Mouse (Mus musculus): ENCODE measurements around the gene Srsf6. TPM values are rescaled to one million over a fixed set of nuclear protein-coding genes. Genes with fewer than 3 reads are reported as not detected.
A peak's percentile ranks its signal among the peaks of the same experiment; 100 is the strongest.

Srsf6 gene
- polyA plus RNA-seq, 2 experiments from 2014 or later, result 39.6 to 43.9 TPM

GRCm38 (mm10) chr2:162934421-162934820 is 3.1 kb downstream of the Srsf6 start:
- no peak for ATAC-seq

GRCm38 (mm10) chr2:162935700-162936099 is 4.4 kb downstream of the Srsf6 start:
- no peak for ATAC-seq

- ATAC-seq, result no peak
These were observed 8.2 kb downstream of the Srsf6 start for GRCm38 (mm10) chr2:162939562-162939961.

- no peak for ATAC-seq
These were observed 12.0 kb downstream of the Srsf6 start, which contains the start of gene L3mbtl1 for GRCm38 (mm10) chr2:162943148-162943846. Gene L3mbtl1, plus strand, starts transcription at chr2:162943472.

GRCm38 (mm10) chr2:162943931-162944330 is 12.6 kb downstream of the Srsf6 start:
- ATAC-seq, result peak; percentile 68

- ATAC-seq, result no peak
These were observed 15.6 kb downstream of the Srsf6 start for GRCm38 (mm10) chr2:162946964-162947363.

GRCm38 (mm10) chr2:162947736-162948135 is 16.4 kb downstream of the Srsf6 start:
- no peak for ATAC-seq

- no peak for ATAC-seq
These were observed 16.9 kb downstream of the Srsf6 start for GRCm38 (mm10) chr2:162948221-162948620.

GRCm38 (mm10) chr2:162950776-162951175 is 19.4 kb downstream of the Srsf6 start:
- no peak for ATAC-seq

GRCm38 (mm10) chr2:162956843-162957242 is 25.5 kb downstream of the Srsf6 start:
- no peak for ATAC-seq

GRCm38 (mm10) chr2:162961321-162961720 is 30.0 kb downstream of the Srsf6 start:
- ATAC-seq, result no peak

GRCm38 (mm10) chr2:162966734-162967133 is 35.4 kb downstream of the Srsf6 start:
- ATAC-seq, result no peak

- ATAC-seq, result peak; percentile 28
These were observed 37.0 kb downstream of the Srsf6 start for GRCm38 (mm10) chr2:162968357-162968756.

GRCm38 (mm10) chr2:162969101-162969500 is 37.8 kb downstream of the Srsf6 start:
- no peak for ATAC-seq

GRCm38 (mm10) chr2:162970896-162971295 is 39.6 kb downstream of the Srsf6 start:
- no peak for ATAC-seq

GRCm38 (mm10) chr2:162972752-162973151 is 41.4 kb downstream of the Srsf6 start:
- ATAC-seq, result no peak

GRCm38 (mm10) chr2:162973206-162973605 is 41.9 kb downstream of the Srsf6 start:
- no peak for ATAC-seq

- no peak for ATAC-seq
These were observed 42.3 kb downstream of the Srsf6 start for GRCm38 (mm10) chr2:162973637-162974036.

GRCm38 (mm10) chr2:162975157-162975775 is 43.9 kb downstream of the Srsf6 start:
- ATAC-seq, result no peak

- no peak for ATAC-seq
These were observed 44.7 kb downstream of the Srsf6 start for GRCm38 (mm10) chr2:162976001-162976400.

- ATAC-seq, result no peak
These were observed 53.1 kb downstream of the Srsf6 start for GRCm38 (mm10) chr2:162984381-162984780.

- no peak for ATAC-seq
These were observed 54.6 kb downstream of the Srsf6 start for GRCm38 (mm10) chr2:162985923-162986322.

Measured in activated CD4-positive, CD25-positive, alpha-beta regulatory T cell, adult 4 months (primary cell).